Mouse (Mus musculus) stomach, embryonic 15.5 days (tissue): Measurements from ENCODE around the gene Ranbp3. TPM values are rescaled to one million over a fixed set of nuclear protein-coding genes. Genes with fewer than 3 reads are reported as not detected.
A peak's percentile ranks its signal among the peaks of the same experiment; 100 is the strongest.

Experiments used
- ATAC-seq: fragments of 200-750 bp; cut with Nextera tagmentation; 2 replicates; pipeline ENCODE4 v1.8.0; 2017; ENCODE audit warnings: low read depth, moderate number of reproducible peaks, moderate TSS enrichment; ENCODE audit not compliant: insufficient read depth, low FRiP score
- H3K27ac ChIP-seq: fragments of 300-500 bp; sonication (generic); 2 replicates; pipeline ENCODE4 v1.5.1; 2015; ENCODE audit warnings: mild to moderate bottlenecking, inconsistent platforms
- H3K27me3 ChIP-seq: fragments of 300-500 bp; sonication (generic); replicated peaks from 2 replicates; pipeline ENCODE4 v1.6.1; 2015; ENCODE audit warnings: inconsistent platforms
- H3K36me3 ChIP-seq: fragments of 300-500 bp; sonication (generic); 2 replicates; pipeline ENCODE4 v1.6.1; 2015; ENCODE audit warnings: inconsistent platforms
- H3K4me1 ChIP-seq: fragments of 300-500 bp; sonication (generic); 2 replicates; pipeline ENCODE4 v1.6.1; 2015; ENCODE audit warnings: inconsistent platforms
- H3K4me2 ChIP-seq: fragments of 300-500 bp; sonication (generic); 2 replicates; pipeline ENCODE4 v1.6.1; 2015; ENCODE audit warnings: mild to moderate bottlenecking, inconsistent platforms
- H3K4me3 ChIP-seq: fragments of 300-500 bp; sonication (generic); replicated peaks from 2 replicates; pipeline ENCODE4 v1.5.1; 2015; ENCODE audit warnings: inconsistent platforms
- H3K9ac ChIP-seq: fragments of 300-500 bp; sonication (generic); 2 replicates; pipeline ENCODE4 v1.6.1; 2015; ENCODE audit warnings: inconsistent platforms
- H3K9me3 ChIP-seq: fragments of 300-500 bp; sonication (generic); 2 replicates; pipeline ENCODE4 v1.6.1; 2016; ENCODE audit warnings: inconsistent platforms
- WGBS: fragments of 180-500 bp; shearing (Covaris S2); methylation state at CpG from one replicate; pipeline ENCODE4 v1.1.7; 2015; 5-methylcytosine and 5-hydroxymethylcytosine counted together
- polyA plus RNA-seq: library from polyadenylated mRNA; unstranded; fragments of >200 nt; fragmentation: Nextera tagmentation; extraction: Ambion mirVana; gene quantifications from 2 replicates; pipeline ENCODE4 v1.2.1, GENCODE M21; 2015

Ranbp3 gene
- polyA plus RNA-seq, 1 experiment from 2014 or later: 75.9 TPM

- Histone ChIP-seq H3K9me3 (no peaks in the 10 kb centered on the region), H3K27ac (no peak overlapping the region), H3K4me3 (no peak overlapping the region), H3K27me3 (no peaks in the 10 kb centered on the region), H3K9ac (no peak overlapping the region), H3K36me3 (peaks cover 33% of the 10 kb centered on the region), H3K4me2 (no peak overlapping the region), H3K4me1 (peaks cover 14% of the 10 kb centered on the region)
- 48% methylated on average over 3 of the region's 3 CpGs for WGBS
- ATAC-seq: peak; percentile 48; the same call in 1 of the 2 replicates
These were observed 9.8 kb downstream of the Ranbp3 start for GRCm38 (mm10) chr17:56682880-56683279.

- Histone ChIP-seq H3K4me2 (no peak overlapping the region), H3K27me3 (no peaks in the 10 kb centered on the region), H3K9ac (no peak overlapping the region), H3K9me3 (no peaks in the 10 kb centered on the region), H3K36me3 (peaks cover 40% of the 10 kb centered on the region), H3K27ac (no peak overlapping the region), H3K4me3 (no peak overlapping the region), H3K4me1 (peaks cover 14% of the 10 kb centered on the region)
- WGBS: 77% methylated on average over 5 of the region's 5 CpGs
- no peak for ATAC-seq
These were observed 10.5 kb downstream of the Ranbp3 start for GRCm38 (mm10) chr17:56683546-56684140.

GRCm38 (mm10) chr17:56684649-56685048 lies 11.6 kb downstream of the Ranbp3 start:
- Histone ChIP-seq H3K27ac (no peak overlapping the region), H3K27me3 (no peaks in the 10 kb centered on the region), H3K4me2 (no peak overlapping the region), H3K36me3 (peaks cover 43% of the 10 kb centered on the region), H3K4me3 (no peak overlapping the region), H3K9me3 (no peaks in the 10 kb centered on the region), H3K4me1 (peaks cover 14% of the 10 kb centered on the region), H3K9ac (no peak overlapping the region)
- 77% methylated on average over 2 of the region's 2 CpGs for WGBS
- no peak for ATAC-seq

- no peak overlapping the region for H3K9ac ChIP-seq
- no peak overlapping the region for H3K27ac ChIP-seq
- H3K27me3 ChIP-seq: no peaks in the 10 kb centered on the region
- H3K4me1 ChIP-seq: peaks cover 9% of the 10 kb centered on the region
- ATAC-seq: no peak
- H3K9me3 ChIP-seq: no peaks in the 10 kb centered on the region
- no peak overlapping the region for H3K4me2 ChIP-seq
- H3K4me3 ChIP-seq: no peak overlapping the region
- peaks cover 39% of the 10 kb centered on the region for H3K36me3 ChIP-seq
- 90% methylated on average over 3 of the region's 4 CpGs for WGBS
These were observed 13.7 kb downstream of the Ranbp3 start for GRCm38 (mm10) chr17:56686801-56687200.

GRCm38 (mm10) chr17:56688045-56688444 lies 15.0 kb downstream of the Ranbp3 start:
- Histone ChIP-seq H3K4me1 (peaks cover 2% of the 10 kb centered on the region; the same call in 1 of the 2 replicates), H3K4me2 (no peak overlapping the region), H3K36me3 (peaks cover 40% of the 10 kb centered on the region), H3K9me3 (no peaks in the 10 kb centered on the region), H3K4me3 (no peak overlapping the region), H3K9ac (no peak overlapping the region), H3K27ac (no peak overlapping the region), H3K27me3 (no peaks in the 10 kb centered on the region)
- ATAC-seq: peak; percentile 64

- peaks cover 45% of the 10 kb centered on the region for H3K36me3 ChIP-seq
- 90% methylated on average over 2 of the region's 2 CpGs for WGBS
- no peaks in the 10 kb centered on the region for H3K27me3 ChIP-seq
These were observed 15.6 kb downstream of the Ranbp3 start for GRCm38 (mm10) chr17:56688689-56689088.

GRCm38 (mm10) chr17:56693395-56693794 lies 20.3 kb downstream of the Ranbp3 start:
- Histone ChIP-seq H3K4me3 (no peak overlapping the region), H3K36me3 (peaks cover 56% of the 10 kb centered on the region), H3K27me3 (no peaks in the 10 kb centered on the region), H3K4me1 (peaks cover 6% of the 10 kb centered on the region), H3K9ac (no peak overlapping the region), H3K27ac (peak overlapping the region; percentile 33; the same call in 1 of the 2 replicates), H3K9me3 (no peaks in the 10 kb centered on the region), H3K4me2 (no peak overlapping the region)
- ATAC-seq: no peak
- WGBS: 68% methylated on average over 1 of the region's 1 CpGs

More at GRCm38 (mm10) chr17:56688689-56689088, 15.6 kb downstream of the Ranbp3 start:
- Histone ChIP-seq H3K4me2 (no peak overlapping the region), H3K4me1 (peaks cover 1% of the 10 kb centered on the region; the same call in 1 of the 2 replicates), H3K4me3 (no peak overlapping the region), H3K27ac (no peak overlapping the region), H3K9me3 (no peaks in the 10 kb centered on the region), H3K9ac (no peak overlapping the region)
- no peak for ATAC-seq

- Histone ChIP-seq H3K9me3 (no peaks in the 10 kb centered on the region), H3K4me1 (peaks cover 6% of the 10 kb centered on the region), H3K27ac (peak overlapping the region; percentile 33; the same call in 1 of the 2 replicates), H3K27me3 (no peaks in the 10 kb centered on the region), H3K4me2 (no peak overlapping the region), H3K36me3 (peaks cover 57% of the 10 kb centered on the region), H3K9ac (no peak overlapping the region), H3K4me3 (no peak overlapping the region)
- WGBS: 62% methylated on average over 6 of the region's 6 CpGs
- ATAC-seq: no peak
These were observed 20.8 kb downstream of the Ranbp3 start for GRCm38 (mm10) chr17:56693851-56694310.

- Histone ChIP-seq H3K27ac (no peak overlapping the region), H3K27me3 (no peaks in the 10 kb centered on the region), H3K4me1 (no peaks in the 10 kb centered on the region), H3K4me3 (no peak overlapping the region), H3K9me3 (no peaks in the 10 kb centered on the region), H3K36me3 (peaks cover 84% of the 10 kb centered on the region), H3K4me2 (no peak overlapping the region), H3K9ac (no peak overlapping the region)
- whole genome bisulfite sequencing: 69% methylated on average over 2 of the region's 2 CpGs
- no peak for ATAC-seq
These were observed 27.4 kb downstream of the Ranbp3 start for GRCm38 (mm10) chr17:56700451-56700850.

- no peak for ATAC-seq
- Histone ChIP-seq H3K27me3 (no peaks in the 10 kb centered on the region), H3K4me3 (no peak overlapping the region), H3K9ac (no peak overlapping the region), H3K27ac (no peak overlapping the region), H3K4me1 (no peaks in the 10 kb centered on the region), H3K4me2 (no peak overlapping the region), H3K36me3 (peaks cover 88% of the 10 kb centered on the region), H3K9me3 (no peaks in the 10 kb centered on the region)
- WGBS: 90% methylated on average over 4 of the region's 4 CpGs
These were observed 29.9 kb downstream of the Ranbp3 start for GRCm38 (mm10) chr17:56703038-56703437.

GRCm38 (mm10) chr17:56706515-56706914 lies 33.4 kb downstream of the Ranbp3 start:
- Histone ChIP-seq H3K9me3 (no peaks in the 10 kb centered on the region), H3K4me3 (no peak overlapping the region), H3K4me2 (no peak overlapping the region), H3K27me3 (no peaks in the 10 kb centered on the region), H3K9ac (no peak overlapping the region), H3K4me1 (no peaks in the 10 kb centered on the region), H3K36me3 (peaks cover 90% of the 10 kb centered on the region), H3K27ac (no peak overlapping the region)
- 90% methylated on average over 1 of the region's 1 CpGs for WGBS
- no peak for ATAC-seq

- ATAC-seq: no peak
- H3K4me1 ChIP-seq: no peaks in the 10 kb centered on the region
- no peak overlapping the region for H3K9ac ChIP-seq
These were observed 35.6 kb downstream of the Ranbp3 start for GRCm38 (mm10) chr17:56708692-56709091.

More at GRCm38 (mm10) chr17:56708692-56709091, 35.6 kb downstream of the Ranbp3 start:
- no peak overlapping the region for H3K4me2 ChIP-seq
- H3K9me3 ChIP-seq: no peaks in the 10 kb centered on the region
- H3K27ac ChIP-seq: no peak overlapping the region
- WGBS: 85% methylated on average over 4 of the region's 4 CpGs
- no peak overlapping the region for H3K4me3 ChIP-seq
- no peaks in the 10 kb centered on the region for H3K27me3 ChIP-seq
- peaks cover 86% of the 10 kb centered on the region for H3K36me3 ChIP-seq
